Mouse (Mus musculus) bone marrow, adult 2 months (tissue): ENCODE results near the gene Tubgcp2.

Experiments
- CTCF ChIP-seq: fragments of 200-500 bp; IDR thresholded peaks from 2 replicates; pipeline ENCODE4 v1.5.1; 2011; ENCODE audit warnings: low read length, control low read depth; ENCODE audit not compliant: control insufficient read depth, insufficient read depth
- POLR2A ChIP-seq: fragments of 200-500 bp; IDR thresholded peaks from 2 replicates; pipeline ENCODE4 v1.6.1; 2011; ENCODE audit warnings: low read depth, mild to moderate bottlenecking, control low read depth, low read length, borderline replicate concordance; ENCODE audit not compliant: control insufficient read depth

DNA sequence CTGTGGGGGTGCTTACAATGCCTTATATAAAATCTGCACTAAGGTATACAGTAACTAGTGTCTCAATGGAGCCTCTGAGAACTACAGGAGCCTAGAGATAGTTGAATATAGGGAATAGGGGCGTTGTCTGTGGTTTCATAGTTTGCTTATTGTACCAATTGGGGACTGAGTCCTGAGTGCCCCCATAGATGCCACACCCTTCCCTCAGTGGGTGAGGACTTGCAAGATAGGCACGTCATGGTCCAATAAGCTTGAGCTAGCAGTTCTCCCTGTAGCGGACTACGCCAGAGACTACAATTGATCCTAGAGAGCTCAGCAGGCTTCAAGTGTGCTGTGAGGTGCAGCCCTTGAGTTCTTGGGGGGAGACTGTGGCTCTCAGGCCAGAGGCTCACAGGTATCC lies 81.0 kb downstream of the Tubgcp2 start:
- TF ChIP-seq CTCF: no peak
- no peak for TF ChIP-seq POLR2A
